Mouse (Mus musculus) MEL (cell line): ENCODE data around the gene Nrp1. TPM values are rescaled to one million over a fixed set of nuclear protein-coding genes. Genes with fewer than 3 reads are reported as not detected.

ENCODE experiments used
- DNase-seq: peaks from one replicate; pipeline ENCODE4 v3.0.0; 2011; ENCODE audit warnings: low read depth, low spot score
- H3K27ac ChIP-seq: 2 replicates; pipeline ENCODE4 v1.5.1; 2012; ENCODE audit warnings: low read depth, mild to moderate bottlenecking, control low read depth, low read length, moderate library complexity; ENCODE audit not compliant: control insufficient read depth
- H3K27me3 ChIP-seq, 2 experiments: fragments of 150-350 bp in 1 of 2; sonication (generic) in 1 of 2; 2 replicates each; pipeline ENCODE4 v1.6.1; 2012; ENCODE audit warnings: low read length in 2 of 2, mild to moderate bottlenecking in 2 of 2, improper control_type of control experiment in 1 of 2, moderate library complexity in 1 of 2; ENCODE audit not compliant: insufficient read depth in 2 of 2, control insufficient read depth in 1 of 2
- H3K36me3 ChIP-seq, 2 experiments: 2 replicates each; pipeline ENCODE4 v1.6.1; 2012 to 2014; ENCODE audit warnings: low read length in 2 of 2, improper control_type of control experiment in 1 of 2, inconsistent platforms in 1 of 2, mild to moderate bottlenecking in 1 of 2; ENCODE audit not compliant: insufficient read depth in 2 of 2, control insufficient read depth in 1 of 2
- H3K4me1 ChIP-seq, 2 experiments: fragments of 150-350 bp in 1 of 2; sonication (generic) in 1 of 2; 2 replicates each; pipeline ENCODE4 v1.6.1; 2012; ENCODE audit warnings: low read length in 2 of 2, improper control_type of control experiment in 1 of 2, mild to moderate bottlenecking in 1 of 2; ENCODE audit not compliant: insufficient read depth in 2 of 2, control insufficient read depth in 1 of 2
- H3K4me3 ChIP-seq, 2 experiments: fragments of 150-350 bp in 1 of 2; sonication (generic) in 1 of 2; 2 replicates each; pipeline ENCODE4 v1.5.1; 2012; ENCODE audit warnings: low read depth in 2 of 2, low read length in 2 of 2, mild to moderate bottlenecking in 2 of 2, moderate library complexity in 2 of 2, control low read depth in 1 of 2, improper control_type of control experiment in 1 of 2; ENCODE audit not compliant: control insufficient read depth in 1 of 2, insufficient read depth in 1 of 2
- H3K79me2 ChIP-seq: 2 replicates; pipeline ENCODE4 v1.6.1; 2012; ENCODE audit warnings: mild to moderate bottlenecking, low read length, moderate library complexity; ENCODE audit not compliant: control insufficient read depth, poor library complexity, insufficient read depth
- H3K9ac ChIP-seq: 2 replicates; pipeline ENCODE4 v1.6.1; 2012; ENCODE audit warnings: low read depth, mild to moderate bottlenecking, control low read depth, low read length, moderate library complexity; ENCODE audit not compliant: control insufficient read depth, poor library complexity, severe bottlenecking
- H3K9me3 ChIP-seq: fragments of 150-350 bp; sonication (generic); replicated peaks from 2 replicates; pipeline ENCODE4 v1.6.1; 2012; ENCODE audit warnings: mild to moderate bottlenecking, low read length, improper control_type of control experiment, moderate library complexity; ENCODE audit not compliant: insufficient read depth
- CHD1 ChIP-seq: IDR thresholded peaks from 2 replicates; pipeline ENCODE4 v1.6.1; 2012; ENCODE audit warnings: low read depth, mild to moderate bottlenecking, inconsistent platforms, low read length, improper control_type of control experiment
- E2F4 ChIP-seq: IDR thresholded peaks from 2 replicates; pipeline ENCODE4 v1.6.1; 2011; ENCODE audit warnings: low read depth, low read length, improper control_type of control experiment, borderline replicate concordance
- ELF1 ChIP-seq: IDR thresholded peaks from 2 replicates; pipeline ENCODE4 v1.6.1; 2014; ENCODE audit warnings: low read depth, mild to moderate bottlenecking, inconsistent platforms, low read length, improper control_type of control experiment, moderate library complexity
- EP300 ChIP-seq, 2 experiments: IDR thresholded peaks; 2 replicates each; pipeline ENCODE4 v1.6.1; 2011; ENCODE audit warnings: improper control_type of control experiment in 2 of 2, low read length in 2 of 2, low read depth in 1 of 2, mild to moderate bottlenecking in 1 of 2
- HCFC1 ChIP-seq: IDR thresholded peaks from 2 replicates; pipeline ENCODE4 v1.6.1; 2012; ENCODE audit warnings: low read depth, mild to moderate bottlenecking, inconsistent platforms, low read length, improper control_type of control experiment, moderate library complexity
- JUND ChIP-seq: IDR thresholded peaks from 2 replicates; pipeline ENCODE4 v1.6.1; 2011; ENCODE audit warnings: low read depth, mild to moderate bottlenecking, improper control_type of control experiment, low read length
- MAX ChIP-seq: IDR thresholded peaks from 2 replicates; pipeline ENCODE4 v1.6.1; 2011; ENCODE audit warnings: low read length, improper control_type of control experiment
- MEF2A ChIP-seq: IDR thresholded peaks from 2 replicates; pipeline ENCODE4 v1.6.1; 2014; ENCODE audit warnings: low read depth, mild to moderate bottlenecking, inconsistent platforms, low read length, improper control_type of control experiment; ENCODE audit not compliant: poor library complexity, insufficient replicate concordance, severe bottlenecking; ENCODE audit errors: extremely low read depth
- MXI1 ChIP-seq: IDR thresholded peaks from 2 replicates; pipeline ENCODE4 v1.6.1; 2011; ENCODE audit warnings: mild to moderate bottlenecking, low read depth, low read length, improper control_type of control experiment
- MYB ChIP-seq: IDR thresholded peaks from 2 replicates; pipeline ENCODE4 v1.6.1; 2011; ENCODE audit warnings: mild to moderate bottlenecking, low read depth, low read length, improper control_type of control experiment
- NELFE ChIP-seq: IDR thresholded peaks from 2 replicates; pipeline ENCODE4 v1.6.1; 2011; ENCODE audit warnings: low read depth, low read length, improper control_type of control experiment
- NRF1 ChIP-seq: IDR thresholded peaks from 2 replicates; pipeline ENCODE4 v1.6.1; 2014; ENCODE audit warnings: low read depth, mild to moderate bottlenecking, inconsistent platforms, low read length, improper control_type of control experiment, moderate library complexity; ENCODE audit not compliant: poor library complexity, insufficient read depth, severe bottlenecking
- POLR2AphosphoS5 ChIP-seq: IDR thresholded peaks from 2 replicates; pipeline ENCODE4 v1.6.1; 2012; ENCODE audit warnings: low read depth, borderline replicate concordance, mild to moderate bottlenecking, inconsistent platforms, low read length, moderate library complexity, mixed read lengths
- RCOR1 ChIP-seq: IDR thresholded peaks from 2 replicates; pipeline ENCODE4 v1.6.1; 2012; ENCODE audit warnings: low read depth, mild to moderate bottlenecking, inconsistent platforms, low read length, improper control_type of control experiment
- SIN3A ChIP-seq: IDR thresholded peaks from 2 replicates; pipeline ENCODE4 v1.6.1; 2012; ENCODE audit warnings: low read length, improper control_type of control experiment, inconsistent platforms
- TBP ChIP-seq: IDR thresholded peaks from 2 replicates; pipeline ENCODE4 v1.8.0; 2011; ENCODE audit warnings: low read depth, low read length, improper control_type of control experiment
- UBTF ChIP-seq: IDR thresholded peaks from 2 replicates; pipeline ENCODE4 v1.6.1; 2012; ENCODE audit warnings: low read depth, mild to moderate bottlenecking, inconsistent platforms, low read length, improper control_type of control experiment, moderate library complexity, borderline replicate concordance; ENCODE audit not compliant: insufficient read depth
- USF2 ChIP-seq, 2 experiments: IDR thresholded peaks; 2 replicates each; pipeline ENCODE4 v1.6.1; 2011 to 2012; ENCODE audit warnings: improper control_type of control experiment in 2 of 2, low read length in 2 of 2, borderline replicate concordance in 1 of 2, inconsistent platforms in 1 of 2, low read depth in 1 of 2, mild to moderate bottlenecking in 1 of 2; ENCODE audit not compliant: insufficient read depth in 1 of 2
- ZC3H11A ChIP-seq: IDR thresholded peaks from 2 replicates; pipeline ENCODE4 v1.6.1; 2012; ENCODE audit warnings: low read depth, mild to moderate bottlenecking, inconsistent platforms, low read length, improper control_type of control experiment
- ZKSCAN1 ChIP-seq: IDR thresholded peaks from 2 replicates; pipeline ENCODE4 v1.6.1; 2012; ENCODE audit warnings: low read depth, mild to moderate bottlenecking, inconsistent platforms, low read length, improper control_type of control experiment, moderate library complexity
- polyA plus RNA-seq, 2 experiments: library from polyadenylated mRNA; stranded (reverse) in 1 of 2; unstranded in 1 of 2; fragments of >175 nt in 1 of 2; fragments of >200 nt in 1 of 2; gene quantifications; 2 replicates each; pipeline versions ENCODE4 v1.2.1 to v1.2.4; 2012; ENCODE audit warnings: low replicate concordance in 2 of 2, low read depth in 1 of 2; ENCODE audit not compliant: insufficient read length in 2 of 2, insufficient read depth in 1 of 2, missing spikeins in 1 of 2
- total RNA-seq: library from RNA; depleted of rRNA; stranded (reverse); fragments of 300-350 nt; gene quantifications from 2 replicates; pipeline ENCODE4 v1.2.3, GENCODE M21; 2012

Gene Nrp1
- total and polyA plus RNA-seq, 3 experiments: not detected

- TF ChIP-seq EP300 (IDR thresholded peaks at IDR 0.05; ENCODE audit: low read depth in 1 of 2, low read length in 2 of 2) (no peak), TBP (no peak), NRF1 (no peak), ZKSCAN1 (no peak), ELF1 (no peak), SIN3A (no peak), MAX (no peak), CHD1 (no peak), E2F4 (no peak), NELFE (no peak)
- TF ChIP-seq, all 39 proteins: peak for 0
- no peak overlapping the region for H3K27ac ChIP-seq
- H3K4me1 ChIP-seq: no peaks in the 10 kb centered on the region
- H3K9me3 ChIP-seq: no peaks in the 10 kb centered on the region
- no peak overlapping the region for H3K9ac ChIP-seq
- no peaks in the 10 kb centered on the region for H3K79me2 ChIP-seq
- H3K4me3 ChIP-seq: no peak overlapping the region
- H3K27me3 ChIP-seq: no peaks in the 10 kb centered on the region
- no peak for DNase-seq
- H3K36me3 ChIP-seq: no peaks in the 10 kb centered on the region
Observed at GRCm38 (mm10) chr8:128441407-128441806, 83.0 kb downstream of the Nrp1 start.

GRCm38 (mm10) chr8:128445596-128445995 lies 87.2 kb downstream of the Nrp1 start:
- TF ChIP-seq ZKSCAN1: no peak
- no peak for TF ChIP-seq ELF1
- TF ChIP-seq HCFC1: no peak
- TF ChIP-seq CHD1: no peak
- no peak for TF ChIP-seq RCOR1
- no peak for TF ChIP-seq NRF1
- no peak for TF ChIP-seq MXI1
- TF ChIP-seq POLR2AphosphoS5: no peak
- no peak for TF ChIP-seq SIN3A
- no peak for TF ChIP-seq MEF2A
- no peak for TF ChIP-seq USF2 (IDR thresholded peaks at IDR 0.05; ENCODE audit: borderline replicate concordance in 1 of 2, insufficient read depth in 1 of 2, low read depth in 1 of 2, low read length in 2 of 2)
- TF ChIP-seq ZC3H11A: no peak
- TF ChIP-seq MYB: no peak
- no peak for TF ChIP-seq UBTF
- no peak for TF ChIP-seq JUND
- TF ChIP-seq, all 39 proteins: peak for 0
- Histone ChIP-seq H3K79me2 (no peaks in the 10 kb centered on the region), H3K36me3 (no peaks in the 10 kb centered on the region)

More at GRCm38 (mm10) chr8:128445596-128445995, 87.2 kb downstream of the Nrp1 start:
- Histone ChIP-seq H3K9me3 (no peaks in the 10 kb centered on the region), H3K9ac (no peak overlapping the region), H3K27ac (no peak overlapping the region), H3K4me1 (no peaks in the 10 kb centered on the region), H3K4me3 (no peak overlapping the region), H3K27me3 (no peaks in the 10 kb centered on the region)
- no peak for DNase-seq
